Mouse (Mus musculus) megakaryocyte, embryonic 14.5 days (primary cell): ENCODE data around the gene Fermt2.

ENCODE experiments used
- FLI1 ChIP-seq: IDR thresholded peaks from 2 replicates; pipeline ENCODE4 v1.6.1; 2012; ENCODE audit warnings: low read length, inconsistent platforms, mixed read lengths
- GATA1 ChIP-seq: IDR thresholded peaks from 3 replicates; pipeline ENCODE4 v1.6.1; 2012; ENCODE audit warnings: mixed read lengths, low read length, inconsistent platforms, borderline replicate concordance

DNA sequence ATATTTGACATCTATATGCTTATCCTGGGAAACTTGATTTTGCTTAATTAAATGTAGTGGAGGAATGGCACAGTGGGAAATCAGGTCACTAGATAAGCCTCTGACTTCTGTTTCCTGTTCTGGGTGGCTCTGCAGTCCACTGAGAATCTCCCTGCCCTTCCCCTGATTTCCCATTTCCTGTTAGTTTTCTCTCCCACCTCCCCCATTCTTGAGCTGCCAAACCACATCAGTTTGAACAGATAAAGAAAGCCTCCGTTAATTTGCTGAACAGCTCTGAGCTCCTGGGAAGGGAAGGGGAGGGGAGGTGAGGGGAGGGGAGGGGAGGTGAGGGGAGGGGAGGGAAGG, 73.4 kb downstream of the Fermt2 start:
- no peak for TF ChIP-seq GATA1
- TF ChIP-seq FLI1, result no peak
